Mouse (Mus musculus) adrenal gland, postnatal 10 days (tissue): Measurements from ENCODE around the gene Ptprt. TPM values are rescaled to one million over a fixed set of nuclear protein-coding genes. Genes with fewer than 3 reads are reported as not detected.

Experiments used
- DNase-seq: peaks from one replicate; pipeline ENCODE4 v3.0.0; 2021; ENCODE audit warnings: mixed read lengths
- total RNA-seq, 2 experiments: library from RNA; stranded (reverse); gene quantifications; 2 replicates each; pipeline ENCODE4 v1.2.3; 2021

Ptprt gene
- total RNA-seq, 2 experiments from 2014 or later, result 0.99 to 1.4 TPM

DNA sequence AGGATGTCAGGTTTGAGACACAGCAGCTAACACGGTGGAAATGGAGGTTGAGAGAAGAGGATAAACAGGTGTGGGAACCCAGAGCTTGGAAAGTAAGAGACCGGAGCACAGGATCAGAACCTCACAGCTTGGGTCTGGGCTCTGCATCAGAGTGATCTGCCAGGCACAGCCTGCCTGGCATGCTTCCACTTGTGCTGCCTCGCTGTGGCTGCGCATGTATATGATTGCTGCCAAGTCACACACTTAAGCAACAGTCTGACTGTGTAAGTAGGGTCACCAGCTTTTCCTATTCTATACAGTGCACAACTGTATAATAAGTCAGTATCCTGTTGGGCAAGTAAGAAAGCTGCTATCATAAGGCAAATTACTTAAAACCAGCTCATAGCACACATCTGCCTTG lies 249.9 kb downstream of the Ptprt start:
- DNase-seq, result peak; percentile 24

GRCm38 (mm10) chr2:162409245-162409644 lies 251.7 kb downstream of the Ptprt start:
- no peak for DNase-seq

DNA sequence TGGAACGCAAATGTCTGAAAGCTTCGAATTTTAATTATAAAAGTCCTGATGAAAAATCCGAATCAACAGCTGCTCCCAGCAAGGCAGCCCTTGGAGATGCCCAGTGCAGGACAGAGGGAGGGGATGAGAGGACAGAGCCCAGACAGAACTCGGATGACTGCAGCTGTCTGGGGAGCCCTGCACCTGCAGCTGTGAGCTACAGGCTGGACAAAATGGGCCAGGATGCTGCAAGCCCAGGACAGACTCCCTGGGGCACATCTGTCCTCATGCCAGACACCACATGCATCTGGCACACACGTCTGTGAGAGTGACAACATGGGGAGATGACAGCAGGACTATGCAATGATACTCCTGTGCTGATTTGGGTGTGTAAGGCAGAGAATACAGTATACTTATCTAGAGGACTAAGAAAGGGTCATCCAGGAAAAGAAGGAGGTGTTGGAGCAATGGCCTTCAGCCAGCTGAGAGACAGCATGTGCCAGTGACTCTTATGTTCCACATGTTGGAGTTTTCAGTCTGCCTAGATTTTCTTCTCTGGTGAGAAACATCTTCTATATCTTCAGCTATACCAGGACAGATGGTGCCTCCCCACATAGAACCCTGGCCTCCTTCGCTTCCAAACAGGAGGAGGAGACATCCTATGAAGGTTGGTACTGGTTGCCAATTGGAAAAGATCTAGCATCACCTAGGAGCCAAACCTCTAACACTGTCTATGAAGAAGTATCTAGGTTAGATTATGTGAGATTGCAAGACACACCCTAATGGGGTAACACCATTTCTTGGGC lies 259.4 kb downstream of the Ptprt start:
- DNase-seq, result no peak

DNA sequence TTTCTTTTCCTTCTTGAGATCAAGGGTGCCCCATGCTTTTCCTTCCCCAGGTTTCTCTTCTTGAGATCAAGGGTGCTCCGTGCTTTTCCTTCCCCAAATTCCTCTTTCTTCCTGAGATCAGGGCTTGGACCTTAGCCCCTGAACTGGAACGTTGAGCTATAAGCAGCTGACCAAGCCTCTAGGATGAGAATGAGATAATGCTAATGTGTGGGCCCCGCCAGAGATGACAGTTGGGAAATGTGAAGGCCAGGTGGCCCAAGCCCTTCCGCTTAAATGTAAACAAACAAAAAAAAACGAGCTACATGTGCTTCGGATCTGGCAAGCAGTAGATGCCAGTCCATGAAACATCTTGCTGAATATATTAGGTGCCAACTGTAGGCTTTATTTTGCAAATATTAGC lies 266.3 kb downstream of the Ptprt start:
- no peak for DNase-seq

- no peak for DNase-seq
Observed at GRCm38 (mm10) chr2:162391834-162392233, 269.1 kb downstream of the Ptprt start.

- no peak for DNase-seq
Observed at GRCm38 (mm10) chr2:162377309-162377708, 283.6 kb downstream of the Ptprt start.

- DNase-seq, result no peak
Observed at GRCm38 (mm10) chr2:162349047-162349446, 311.9 kb downstream of the Ptprt start.

DNA sequence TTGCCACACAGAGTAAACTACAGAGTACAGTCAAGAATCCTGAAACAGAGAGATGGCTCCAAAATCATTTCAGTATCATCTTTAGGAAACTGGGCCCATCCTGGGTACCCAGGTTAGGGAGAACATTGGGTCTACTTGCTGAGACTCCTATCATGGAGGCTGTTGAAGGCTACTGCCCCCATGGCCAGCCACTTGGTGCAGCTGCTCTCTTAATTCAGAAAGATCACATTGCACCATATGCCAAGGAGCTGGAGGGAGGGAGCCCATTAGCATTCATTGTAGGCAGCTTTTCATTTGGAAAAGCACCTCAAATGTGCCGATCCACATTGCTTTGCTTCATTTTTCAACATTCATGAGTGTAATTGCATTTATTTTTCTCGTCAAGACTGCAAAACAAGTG lies 319.1 kb downstream of the Ptprt start:
- no peak for DNase-seq

DNA sequence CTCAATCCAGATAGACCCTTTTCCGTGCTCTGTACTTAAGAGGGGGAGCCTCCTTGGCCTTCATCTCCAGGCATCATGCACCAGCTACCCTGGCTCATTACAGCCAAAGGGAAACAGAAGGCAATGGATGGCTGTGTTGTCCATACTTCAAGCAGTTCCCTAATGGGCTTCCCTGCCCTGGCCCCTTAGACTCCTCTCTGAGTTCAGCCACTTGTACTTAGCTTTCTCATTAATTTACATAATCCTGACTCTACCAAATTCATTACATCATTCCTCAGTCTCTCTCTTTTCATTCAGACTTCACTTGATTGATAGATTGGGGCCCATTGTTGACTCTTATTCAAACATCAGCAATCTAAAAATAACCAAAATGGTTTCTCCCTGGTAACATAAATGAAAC lies 320.7 kb downstream of the Ptprt start:
- DNase-seq, result no peak

- DNase-seq, result no peak
Observed at GRCm38 (mm10) chr2:162332066-162332683, 328.8 kb downstream of the Ptprt start.

- no peak for DNase-seq
Observed at GRCm38 (mm10) chr2:162329430-162329829, 331.5 kb downstream of the Ptprt start.

DNA sequence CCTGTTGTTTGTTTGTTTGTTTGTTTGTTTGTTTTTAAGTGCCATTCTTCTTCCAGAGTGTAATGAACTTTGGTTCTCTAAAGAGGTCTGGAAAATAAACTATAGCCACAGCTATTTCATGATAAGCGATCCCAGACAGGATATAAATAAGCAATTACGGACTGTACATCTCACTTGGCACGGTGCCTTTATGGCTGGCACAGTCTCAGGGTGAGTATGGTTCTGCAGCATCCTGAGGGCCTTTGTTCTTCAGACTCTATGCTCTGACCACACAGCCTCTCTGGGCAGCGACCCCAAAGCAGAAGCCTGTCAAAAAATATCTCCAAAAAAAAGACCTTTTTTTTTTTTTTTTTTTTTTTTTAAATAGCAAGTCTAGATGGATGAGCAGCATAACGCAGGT lies 338.5 kb downstream of the Ptprt start:
- DNase-seq, result no peak

- DNase-seq, result no peak
Observed at GRCm38 (mm10) chr2:162307996-162308395, 353.0 kb downstream of the Ptprt start.

- DNase-seq, result no peak
Observed at GRCm38 (mm10) chr2:162294070-162294469, 366.9 kb downstream of the Ptprt start.

- no peak for DNase-seq
Observed at GRCm38 (mm10) chr2:162282606-162283005, 378.3 kb downstream of the Ptprt start.

DNA sequence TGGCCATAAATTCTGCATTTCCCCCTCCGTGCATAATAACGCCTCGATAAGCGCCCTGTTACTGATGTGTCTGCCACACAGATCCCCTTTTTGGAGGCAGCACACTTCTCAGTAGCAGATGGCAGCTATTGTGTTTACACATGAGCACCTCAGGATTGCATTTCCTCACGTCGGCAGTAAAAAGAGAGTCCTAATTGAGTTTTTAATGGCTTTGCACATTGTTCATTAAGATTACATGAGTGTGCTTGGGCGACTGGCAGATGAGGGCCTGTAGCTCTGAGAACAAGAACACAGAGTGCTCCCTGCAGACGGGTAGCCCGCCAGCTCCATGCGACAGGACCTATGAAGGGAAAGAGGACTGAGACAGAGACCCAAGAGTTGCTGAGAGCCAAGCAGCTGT lies 378.8 kb downstream of the Ptprt start:
- no peak for DNase-seq

DNA sequence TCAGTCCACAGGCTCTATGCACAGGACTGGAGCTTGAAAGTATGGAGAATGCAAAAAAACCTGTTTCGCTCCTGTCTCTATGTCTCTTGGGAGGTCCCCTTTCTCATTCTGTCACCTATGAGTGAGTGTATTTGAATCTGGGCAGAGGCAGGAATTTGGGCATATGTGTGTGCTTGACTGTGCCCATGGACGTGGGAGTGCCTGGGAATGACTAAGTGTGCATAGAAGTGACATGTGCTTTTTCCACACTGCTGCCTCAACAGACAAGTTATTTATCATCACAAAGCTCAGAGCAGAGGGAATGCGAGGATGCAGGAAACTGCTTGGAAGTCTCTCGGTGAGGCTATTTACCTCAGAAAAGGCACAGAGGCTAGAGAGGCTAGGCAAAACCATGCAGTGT lies 387.1 kb downstream of the Ptprt start:
- DNase-seq, result no peak

DNA sequence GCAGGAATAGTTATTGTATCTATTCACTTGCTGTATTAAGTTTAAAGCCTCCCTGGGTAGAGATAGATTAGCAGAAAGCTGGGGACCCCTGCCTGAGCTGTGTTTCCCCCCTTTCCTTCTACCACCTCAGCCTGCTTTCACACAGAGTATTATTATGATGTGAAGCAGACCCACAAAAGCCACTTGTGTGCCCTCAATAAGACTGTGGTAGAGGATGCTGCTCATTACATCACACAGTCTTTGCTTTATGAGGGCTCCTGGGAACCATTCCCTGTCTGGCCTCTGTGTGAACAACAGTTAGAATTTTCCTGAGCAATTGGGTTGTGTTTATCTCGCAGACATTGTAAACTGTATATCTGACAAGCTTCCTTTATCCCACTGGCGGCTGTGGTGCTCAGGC lies 409.7 kb downstream of the Ptprt start:
- no peak for DNase-seq

- no peak for DNase-seq
Observed at GRCm38 (mm10) chr2:162248296-162248695, 412.7 kb downstream of the Ptprt start.

GRCm38 (mm10) chr2:162222476-162222875 lies 438.5 kb downstream of the Ptprt start:
- DNase-seq, result no peak

DNA sequence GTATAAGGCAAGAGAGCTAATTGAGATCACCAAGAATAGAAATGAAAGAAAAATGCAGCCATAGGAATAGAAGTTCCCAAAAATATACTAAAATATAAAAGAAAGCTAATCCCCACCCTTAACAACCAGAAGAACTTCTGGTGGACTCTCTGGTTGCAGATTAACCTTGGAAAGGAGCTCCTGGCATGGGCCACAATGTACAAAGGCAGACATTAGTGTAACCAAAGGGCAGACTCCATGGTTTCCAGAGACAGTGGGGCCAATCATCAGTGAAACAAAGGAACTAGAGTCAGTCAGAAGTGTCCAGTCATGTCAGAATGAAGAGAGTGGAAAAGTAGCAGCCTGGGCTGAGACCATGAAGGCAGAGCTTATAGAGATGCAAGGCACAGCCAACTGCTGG lies 440.4 kb downstream of the Ptprt start:
- DNase-seq, result no peak

DNA sequence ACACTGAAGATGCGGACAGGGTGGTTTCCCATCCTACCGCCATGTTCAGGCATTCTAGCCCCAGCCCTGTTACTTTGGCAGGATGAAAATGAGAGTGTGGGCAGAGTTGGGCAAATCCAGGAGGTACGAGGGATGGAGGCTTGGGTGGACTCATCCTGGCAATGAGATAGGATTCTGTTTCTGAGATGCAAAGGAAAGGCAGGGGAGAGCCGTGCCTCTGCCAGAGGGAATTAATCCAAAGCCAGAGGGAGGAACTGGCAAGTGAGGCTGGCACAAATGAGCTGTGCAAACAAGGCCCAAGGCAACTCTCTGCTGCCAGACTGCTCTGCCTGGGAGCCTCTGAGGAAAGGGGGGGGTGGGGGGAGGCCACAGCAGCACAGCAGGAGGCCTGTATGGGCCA lies 441.4 kb downstream of the Ptprt start:
- DNase-seq, result no peak

DNA sequence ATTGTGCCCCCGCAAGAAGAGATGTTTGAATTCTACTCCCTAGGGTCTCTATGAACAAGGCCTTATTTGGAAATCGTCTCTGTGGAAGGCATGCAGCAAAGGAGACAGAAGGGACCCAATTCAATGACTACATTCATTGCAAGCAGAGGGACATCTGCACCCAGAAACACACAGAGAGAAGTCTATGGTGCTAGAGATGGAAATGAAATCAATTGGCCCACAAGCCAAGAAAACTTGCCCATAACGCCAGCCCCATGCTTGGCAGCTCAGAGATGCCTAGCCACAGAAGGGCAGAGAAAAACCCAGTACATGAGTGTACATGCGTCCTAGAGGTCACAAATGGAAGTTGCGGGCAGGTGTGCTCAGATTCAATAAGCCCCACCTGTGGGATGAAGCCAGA lies 443.1 kb downstream of the Ptprt start:
- DNase-seq, result no peak

DNA sequence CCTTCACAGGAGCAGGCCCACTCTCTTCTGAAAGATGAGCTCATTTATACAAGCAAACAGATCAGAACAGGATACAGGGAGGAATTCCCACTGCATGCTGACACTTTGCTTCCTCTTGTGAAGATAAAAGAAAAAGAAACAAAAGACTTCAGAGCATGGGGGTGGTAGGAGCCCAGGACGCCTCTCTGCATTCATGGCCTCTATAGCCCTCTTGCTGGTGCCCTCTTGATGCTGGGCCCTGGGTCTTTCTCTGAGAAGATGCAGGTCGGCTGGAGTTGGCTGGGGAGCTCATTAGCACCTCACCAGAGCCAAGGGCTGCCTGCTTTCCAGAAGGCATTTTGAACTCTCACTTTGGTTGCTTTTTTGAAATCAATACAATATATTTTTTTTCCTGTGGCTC lies 448.6 kb downstream of the Ptprt start:
- DNase-seq, result no peak
